Mouse (Mus musculus): ENCODE data around the gene Enam. TPM values are rescaled to one million over a fixed set of nuclear protein-coding genes. Genes with fewer than 3 reads are reported as not detected.
"Not testable (repeated sequence)": the region's sequence is repeated elsewhere in the genome, so short reads cannot be mapped to it uniquely, and the experiment has no call there.

Gene Enam
- polyA plus RNA-seq, 1 experiment = not detected

GRCm38 (mm10) chr5:88542651-88543282 is 55.0 kb downstream of the Enam start:
- H3K27ac ChIP-seq (ENCODE audit: control insufficient read depth, insufficient read depth, low read depth, low read length) = no peak overlapping the region
- H3K27me3 ChIP-seq (ENCODE audit: control insufficient read depth, insufficient read depth, low read length) = no peaks in the 10 kb centered on the region

GRCm38 (mm10) chr5:88544411-88544810 is 56.6 kb downstream of the Enam start:
- not testable (repeated sequence) for H3K4me1 ChIP-seq (ENCODE audit: control insufficient read depth, insufficient read depth, low read length); H3K27ac ChIP-seq (ENCODE audit: control insufficient read depth, insufficient read depth, low read depth, low read length); H3K36me3 ChIP-seq (ENCODE audit: control insufficient read depth, insufficient read depth, low read length); H3K4me3 ChIP-seq (ENCODE audit: control insufficient read depth, low read depth, low read length); H3K27me3 ChIP-seq (ENCODE audit: control insufficient read depth, insufficient read depth, low read length)

More at GRCm38 (mm10) chr5:88542651-88543282, 55.0 kb downstream of the Enam start:
- TF ChIP-seq POLR2A (IDR thresholded peaks at IDR 0.05; ENCODE audit: control insufficient read depth, low read depth, low read length) = no peak
- TF ChIP-seq CTCF (IDR thresholded peaks at IDR 0.05; ENCODE audit: control insufficient read depth, insufficient read depth, insufficient replicate concordance, low read depth, low read length) = no peak
- no peaks in the 10 kb centered on the region for H3K4me1 ChIP-seq (ENCODE audit: control insufficient read depth, insufficient read depth, low read length)
- no peak overlapping the region for H3K4me3 ChIP-seq (ENCODE audit: control insufficient read depth, low read depth, low read length)
- H3K36me3 ChIP-seq (ENCODE audit: control insufficient read depth, insufficient read depth, low read length) = no peaks in the 10 kb centered on the region

GRCm38 (mm10) chr5:88545536-88545935 is 57.8 kb downstream of the Enam start:
- no peak overlapping the region for H3K27ac ChIP-seq (ENCODE audit: control insufficient read depth, insufficient read depth, low read depth, low read length)
- no peaks in the 10 kb centered on the region for H3K27me3 ChIP-seq (ENCODE audit: control insufficient read depth, insufficient read depth, low read length)
- no peak overlapping the region for H3K4me3 ChIP-seq (ENCODE audit: control insufficient read depth, low read depth, low read length)
- no peaks in the 10 kb centered on the region for H3K36me3 ChIP-seq (ENCODE audit: control insufficient read depth, insufficient read depth, low read length)
- H3K4me1 ChIP-seq (ENCODE audit: control insufficient read depth, insufficient read depth, low read length) = no peaks in the 10 kb centered on the region
- TF ChIP-seq CTCF (IDR thresholded peaks at IDR 0.05; ENCODE audit: control insufficient read depth, insufficient read depth, insufficient replicate concordance, low read depth, low read length) = no peak
- TF ChIP-seq POLR2A (IDR thresholded peaks at IDR 0.05; ENCODE audit: control insufficient read depth, low read depth, low read length) = no peak

- no peaks in the 10 kb centered on the region for H3K36me3 ChIP-seq (ENCODE audit: control insufficient read depth, insufficient read depth, low read length)
- peak overlapping the region; percentile 93 for H3K27ac ChIP-seq (ENCODE audit: control insufficient read depth, insufficient read depth, low read depth, low read length)
- H3K4me3 ChIP-seq (ENCODE audit: control insufficient read depth, low read depth, low read length) = peak overlapping the region; percentile 92
- peaks cover 5% of the 10 kb centered on the region for H3K4me1 ChIP-seq (ENCODE audit: control insufficient read depth, insufficient read depth, low read length)
- no peak for TF ChIP-seq CTCF (IDR thresholded peaks at IDR 0.05; ENCODE audit: control insufficient read depth, insufficient read depth, insufficient replicate concordance, low read depth, low read length)
- H3K27me3 ChIP-seq (ENCODE audit: control insufficient read depth, insufficient read depth, low read length) = no peaks in the 10 kb centered on the region
Observed at GRCm38 (mm10) chr5:88553271-88554085, 65.7 kb downstream of the Enam start.

- H3K27me3 ChIP-seq (ENCODE audit: control insufficient read depth, insufficient read depth, low read length) = no peaks in the 10 kb centered on the region
- peaks cover 5% of the 10 kb centered on the region for H3K4me1 ChIP-seq (ENCODE audit: control insufficient read depth, insufficient read depth, low read length)
- H3K36me3 ChIP-seq (ENCODE audit: control insufficient read depth, insufficient read depth, low read length) = no peaks in the 10 kb centered on the region
- peak; percentile 62 for TF ChIP-seq CTCF (IDR thresholded peaks at IDR 0.05; ENCODE audit: control insufficient read depth, insufficient read depth, insufficient replicate concordance, low read depth, low read length)
- TF ChIP-seq POLR2A (IDR thresholded peaks at IDR 0.05; ENCODE audit: control insufficient read depth, low read depth, low read length) = peak; percentile 79
- peak within 1 kb of the TSS; percentile 93 for H3K27ac ChIP-seq (ENCODE audit: control insufficient read depth, insufficient read depth, low read depth, low read length)
- H3K4me3 ChIP-seq (ENCODE audit: control insufficient read depth, low read depth, low read length) = peak within 1 kb of the TSS; percentile 92
Observed at GRCm38 (mm10) chr5:88554086-88554886, 66.5 kb downstream of the Enam start, which contains the start of gene Utp3. TSS of gene Utp3 (plus strand) at chr5:88554462.

Other genes starting within 250 kb of the Enam start
- not detected in 2 replicates for gene Gm7714, start 219.1 kb upstream of the Enam start, polyA plus RNA-seq (2012; rRNA removed)
- not detected in 2 replicates for gene Prol1, start 170.7 kb upstream of the Enam start, polyA plus RNA-seq (2012; rRNA removed)
- gene Amtn, start 111.9 kb upstream of the Enam start, polyA plus RNA-seq (2012; rRNA removed) = not detected in 2 replicates
- 0.06 and 0.20 TPM in 2 replicates for gene Ambn, start 32.0 kb upstream of the Enam start, polyA plus RNA-seq (2012; rRNA removed)
- 0.57 and 0.96 TPM in 2 replicates for gene Jchain, start 39.9 kb downstream of the Enam start, polyA plus RNA-seq (2012; rRNA removed)
- gene Utp3, start 66.5 kb downstream of the Enam start, polyA plus RNA-seq (2012; rRNA removed) = 8.4 and 8.6 TPM in 2 replicates
- 15.5 and 15.8 TPM in 2 replicates for gene Rufy3, start 77.1 kb downstream of the Enam start, polyA plus RNA-seq (2012; rRNA removed)
- gene Grsf1, start 188.2 kb downstream of the Enam start, polyA plus RNA-seq (2012; rRNA removed) = 30.0 and 31.3 TPM in 2 replicates
- gene Mob1b, start 232.9 kb downstream of the Enam start, polyA plus RNA-seq (2012; rRNA removed) = 3.5 and 4.9 TPM in 2 replicates

Data from testis, adult 2 months (tissue).